Mouse (Mus musculus) lung, postnatal 0 days (tissue): ENCODE results near the gene Cd180.

Experiments used
- CTCF ChIP-seq: IDR thresholded peaks from 2 replicates; pipeline ENCODE4 v1.5.1; 2016; ENCODE audit warnings: antibody characterized with exemption, mild to moderate bottlenecking
- EP300 ChIP-seq: IDR thresholded peaks from 2 replicates; pipeline ENCODE4 v1.6.1; 2016; ENCODE audit warnings: antibody characterized with exemption, mild to moderate bottlenecking, control low read depth

DNA sequence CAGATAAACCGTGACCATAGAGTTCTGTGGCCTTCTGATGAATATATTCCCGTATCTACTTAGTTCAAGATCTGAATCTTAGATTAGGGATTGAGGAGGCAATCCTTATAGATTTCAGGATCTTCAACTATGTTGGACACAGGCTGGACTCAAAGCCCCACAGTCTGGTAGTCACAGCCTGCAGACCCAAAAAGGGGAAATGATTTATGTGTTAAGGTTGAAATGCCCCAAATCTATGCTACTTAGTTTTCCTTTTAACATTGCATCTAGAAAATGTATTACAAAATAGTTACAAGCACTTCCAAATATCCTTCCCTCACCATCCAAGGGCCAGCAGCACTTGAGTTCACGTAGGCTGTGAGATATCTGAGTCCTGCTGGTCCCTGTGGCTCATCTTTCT is 7.4 kb downstream of the Cd180 start:
- TF ChIP-seq CTCF (no peak), EP300 (no peak)
